Mouse (Mus musculus) heart, embryonic 12.5 days (tissue): ENCODE data around the gene Gm49387. TPM values are rescaled to one million over a fixed set of nuclear protein-coding genes. Genes with fewer than 3 reads are reported as not detected.
A peak's percentile ranks its signal among the peaks of the same experiment; 100 is the strongest.

ENCODE experiments used
- ATAC-seq: fragments of 200-750 bp; cut with Nextera tagmentation; 2 replicates; pipeline ENCODE4 v1.8.0; 2017; ENCODE audit warnings: moderate TSS enrichment, moderate library complexity; ENCODE audit not compliant: insufficient number of reproducible peaks, low FRiP score
- H3K27ac ChIP-seq: fragments of 300-500 bp; sonication (generic); 2 replicates; pipeline ENCODE4 v1.5.1; 2016; ENCODE audit warnings: mild to moderate bottlenecking, moderate library complexity; ENCODE audit not compliant: poor library complexity, severe bottlenecking
- H3K27me3 ChIP-seq: fragments of 300-500 bp; sonication (generic); replicated peaks from 2 replicates; pipeline ENCODE4 v1.6.1; 2016; ENCODE audit warnings: mild to moderate bottlenecking, moderate library complexity
- H3K36me3 ChIP-seq: fragments of 300-500 bp; sonication (generic); 2 replicates; pipeline ENCODE4 v1.6.1; 2016; ENCODE audit warnings: mild to moderate bottlenecking, moderate library complexity
- H3K4me1 ChIP-seq: fragments of 300-500 bp; sonication (generic); replicated peaks from 2 replicates; pipeline ENCODE4 v1.6.1; 2016; ENCODE audit warnings: mild to moderate bottlenecking
- H3K4me2 ChIP-seq: fragments of 300-500 bp; sonication (generic); 2 replicates; pipeline ENCODE4 v1.6.1; 2016; ENCODE audit warnings: mild to moderate bottlenecking, moderate library complexity
- H3K4me3 ChIP-seq: fragments of 300-500 bp; sonication (generic); 2 replicates; pipeline ENCODE4 v1.5.1; 2016; ENCODE audit warnings: mild to moderate bottlenecking
- H3K9ac ChIP-seq: fragments of 300-500 bp; sonication (generic); 2 replicates; pipeline ENCODE4 v1.6.1; 2016; ENCODE audit warnings: mild to moderate bottlenecking, moderate library complexity
- H3K9me3 ChIP-seq: fragments of 300-500 bp; sonication (generic); replicated peaks from 2 replicates; pipeline ENCODE4 v1.6.1; 2016; ENCODE audit warnings: mild to moderate bottlenecking, moderate library complexity
- WGBS: fragments of 180-500 bp; shearing (Covaris S2); methylation state at CpG from one replicate; pipeline ENCODE4 v1.1.7; 2016; 5-methylcytosine and 5-hydroxymethylcytosine counted together
- polyA plus RNA-seq: library from polyadenylated mRNA; unstranded; fragments of >200 nt; fragmentation: Nextera tagmentation; extraction: Ambion mirVana; gene quantifications from 2 replicates; pipeline ENCODE4 v1.2.1, GENCODE M21; 2016

Gene Gm49387
- polyA plus RNA-seq, 1 experiment from 2014 or later: 0.10 TPM

DNA sequence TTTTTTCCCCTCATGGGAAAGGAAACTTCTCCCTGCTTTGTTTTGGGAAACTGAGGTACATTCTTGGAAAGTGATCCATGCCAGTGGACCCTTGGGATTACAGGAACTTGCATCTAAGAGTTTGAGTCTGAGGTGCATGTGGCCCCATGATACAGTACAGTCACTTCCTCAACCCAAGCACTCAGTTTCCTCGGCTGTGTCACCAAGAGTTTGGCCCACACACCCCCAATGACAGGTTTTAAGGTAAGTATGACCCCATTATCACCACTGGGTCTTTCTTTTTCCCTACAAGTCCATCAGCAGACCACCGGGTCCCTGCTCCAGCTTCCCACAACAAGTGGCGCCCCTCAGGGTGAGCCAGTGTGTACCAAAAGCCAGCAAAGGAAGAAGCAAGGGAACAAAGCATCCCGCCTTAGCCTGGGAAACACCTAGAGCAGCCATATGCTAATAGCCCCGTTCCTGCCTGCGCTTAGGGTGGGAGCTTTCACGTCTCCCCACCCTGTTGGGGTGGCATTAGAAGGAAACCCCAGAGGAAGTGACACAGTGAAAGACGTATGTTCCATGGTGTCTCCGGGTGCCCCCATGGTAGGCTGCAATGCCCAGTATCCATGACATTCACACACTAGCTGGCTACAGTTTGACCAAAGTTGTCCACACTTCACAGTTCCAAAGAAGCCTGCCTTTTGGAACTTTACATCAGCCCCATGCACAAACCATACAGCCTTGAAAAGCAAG is 84.0 kb downstream of the Gm49387 start:
- Histone ChIP-seq H3K27me3 (peaks cover 8% of the 10 kb centered on the region; the same call in 1 of the 2 replicates), H3K4me1 (peaks cover 35% of the 10 kb centered on the region), H3K36me3 (no peaks in the 10 kb centered on the region), H3K4me3 (no peak overlapping the region), H3K9ac (no peak overlapping the region), H3K27ac (no peak overlapping the region), H3K9me3 (no peaks in the 10 kb centered on the region), H3K4me2 (no peak overlapping the region)
- no peak for ATAC-seq
- WGBS: 82% methylated on average over 9 of the region's 9 CpGs

DNA sequence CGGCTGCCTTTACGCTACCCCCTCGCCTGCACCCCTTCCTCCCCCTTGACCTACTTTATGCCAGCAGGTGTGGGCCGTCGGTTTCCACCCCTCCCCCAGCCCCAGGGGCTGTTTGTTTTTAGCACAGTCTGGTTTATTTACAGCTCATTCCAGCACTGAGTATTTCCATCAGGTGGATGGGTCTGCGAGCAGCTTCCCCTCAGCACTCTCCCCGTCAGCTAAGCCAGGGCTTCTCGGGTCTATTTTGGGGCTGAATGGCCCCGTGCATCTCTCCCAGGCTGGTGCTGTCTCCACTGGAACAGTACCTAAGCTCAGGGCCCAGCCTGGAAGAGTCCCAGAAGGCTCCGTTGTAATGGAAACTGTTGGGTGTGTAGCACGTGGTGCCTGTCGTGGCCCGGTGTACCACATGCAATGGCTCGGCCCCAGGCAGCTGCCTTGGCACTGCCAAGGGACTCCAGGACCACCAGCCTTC is 84.7 kb downstream of the Gm49387 start:
- no peak overlapping the region for H3K4me3 ChIP-seq
- H3K9ac ChIP-seq: no peak overlapping the region
- H3K27ac ChIP-seq: no peak overlapping the region
- peaks cover 29% of the 10 kb centered on the region for H3K4me1 ChIP-seq
- peaks cover 8% of the 10 kb centered on the region; the same call in 1 of the 2 replicates for H3K27me3 ChIP-seq
- 50% methylated on average over 14 of the region's 14 CpGs for WGBS
- no peak for ATAC-seq
- H3K4me2 ChIP-seq: no peak overlapping the region
- H3K36me3 ChIP-seq: no peaks in the 10 kb centered on the region
- no peaks in the 10 kb centered on the region for H3K9me3 ChIP-seq

DNA sequence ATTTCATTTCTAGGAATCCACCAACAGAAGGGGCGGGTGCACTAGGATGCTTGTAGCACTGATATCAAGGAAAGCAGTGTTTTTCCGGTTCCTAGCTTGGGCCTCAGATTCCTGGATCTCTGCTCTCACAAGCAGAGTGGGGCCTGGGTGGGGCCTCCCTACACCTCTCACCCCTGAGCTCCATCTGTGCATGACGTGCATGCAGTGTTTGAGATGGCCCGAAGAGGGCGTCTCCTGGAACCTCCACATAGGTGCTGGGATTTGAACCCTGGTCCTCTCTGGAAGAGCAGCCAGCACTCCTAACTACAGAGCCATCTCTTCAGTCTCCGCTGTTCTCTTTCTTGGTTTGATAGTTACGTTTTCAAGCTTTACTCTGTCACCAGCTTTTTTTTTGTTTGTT is 85.7 kb downstream of the Gm49387 start:
- Histone ChIP-seq H3K4me2 (no peak overlapping the region), H3K4me1 (peaks cover 19% of the 10 kb centered on the region), H3K9me3 (no peaks in the 10 kb centered on the region), H3K4me3 (no peak overlapping the region), H3K36me3 (no peaks in the 10 kb centered on the region), H3K9ac (no peak overlapping the region), H3K27ac (no peak overlapping the region), H3K27me3 (peaks cover 8% of the 10 kb centered on the region; the same call in 1 of the 2 replicates)
- ATAC-seq: no peak
- 77% methylated on average over 7 of the region's 7 CpGs for WGBS

DNA sequence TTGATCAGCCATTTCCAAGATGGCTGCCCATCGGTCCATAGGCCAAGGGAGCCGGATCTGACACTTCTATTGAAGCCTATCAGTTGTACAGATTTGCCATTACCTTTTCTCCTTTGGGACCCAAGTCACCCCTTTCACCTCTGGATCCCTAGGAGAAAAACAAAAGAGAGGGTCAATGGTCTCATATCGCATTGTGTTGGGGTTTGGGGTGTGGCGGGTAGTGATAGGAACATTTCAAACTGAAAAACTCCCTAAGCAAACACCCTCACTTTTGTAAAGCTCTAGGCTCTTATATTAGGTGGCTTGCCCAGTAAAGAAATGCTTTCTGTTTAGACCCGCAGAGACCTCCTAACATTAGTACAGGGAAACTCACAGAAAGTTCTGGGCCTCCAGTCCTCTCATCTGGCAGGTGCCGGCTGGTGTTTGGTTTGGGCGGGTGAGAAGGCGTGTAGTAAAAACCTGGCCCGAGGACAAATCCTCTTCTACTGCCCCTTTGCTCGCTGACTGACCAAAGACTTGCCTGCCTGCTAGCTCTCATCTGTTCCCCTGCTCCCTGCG is 96.7 kb downstream of the Gm49387 start:
- no peak for ATAC-seq
- WGBS: 78% methylated on average over 11 of the region's 11 CpGs

DNA sequence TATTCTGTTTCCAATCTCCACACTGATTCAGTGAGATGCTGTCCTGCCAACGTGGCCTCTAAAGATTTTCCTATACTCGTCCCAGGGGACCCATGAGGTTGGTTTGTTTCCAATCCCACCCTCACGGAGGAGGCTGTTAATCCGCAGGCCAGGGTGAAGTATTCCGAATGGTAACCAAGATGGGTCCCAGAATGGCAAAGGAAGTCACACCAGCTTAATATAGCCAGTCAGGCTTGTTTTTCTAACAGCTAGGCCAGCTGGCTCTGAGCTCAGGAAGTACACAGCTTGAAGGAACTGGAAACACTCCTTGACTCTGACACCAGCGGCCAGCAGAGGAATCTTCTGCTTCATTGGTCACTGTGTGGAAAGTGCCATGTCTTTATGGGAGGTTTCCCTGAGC is 103.4 kb downstream of the Gm49387 start:
- no peak overlapping the region for H3K4me2 ChIP-seq
- 60% methylated on average over 6 of the region's 6 CpGs for WGBS
- no peak overlapping the region for H3K4me3 ChIP-seq
- H3K9ac ChIP-seq: no peak overlapping the region
- H3K27ac ChIP-seq: no peak overlapping the region
- H3K27me3 ChIP-seq: no peaks in the 10 kb centered on the region
- no peaks in the 10 kb centered on the region for H3K4me1 ChIP-seq
- H3K36me3 ChIP-seq: no peaks in the 10 kb centered on the region
- no peaks in the 10 kb centered on the region for H3K9me3 ChIP-seq
- no peak; the same call in 1 of the 2 replicates for ATAC-seq

More for the DNA sequence above, 96.7 kb downstream of the Gm49387 start:
- Histone ChIP-seq H3K36me3 (peaks cover 6% of the 10 kb centered on the region; the same call in 1 of the 2 replicates), H3K4me3 (no peak overlapping the region), H3K4me1 (peaks cover 10% of the 10 kb centered on the region; the same call in 1 of the 2 replicates), H3K9me3 (peaks cover 6% of the 10 kb centered on the region; the same call in 1 of the 2 replicates), H3K27me3 (peaks cover 17% of the 10 kb centered on the region), H3K27ac (no peak overlapping the region), H3K4me2 (no peak overlapping the region), H3K9ac (no peak overlapping the region)

DNA sequence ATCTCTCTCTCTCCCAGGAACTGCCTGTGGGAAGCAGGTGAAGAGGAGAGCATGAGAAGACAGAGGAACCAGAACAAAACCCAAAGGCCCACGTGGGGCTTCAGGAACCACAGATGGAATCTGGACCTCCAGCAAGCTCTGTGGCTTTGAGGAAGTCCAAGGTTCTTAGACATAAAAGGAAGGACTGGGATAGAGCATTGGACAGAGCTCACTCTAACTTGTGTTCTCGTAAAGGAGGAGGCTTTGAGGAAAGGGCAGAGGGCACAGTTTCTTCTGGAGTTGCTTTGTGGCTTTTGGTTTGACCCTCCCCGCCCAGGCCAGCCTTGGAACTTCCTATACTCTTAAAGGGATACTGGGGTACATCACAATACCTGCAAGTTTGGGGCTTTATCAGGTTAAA is 108.0 kb downstream of the Gm49387 start:
- Histone ChIP-seq H3K4me2 (no peak overlapping the region), H3K27ac (no peak overlapping the region), H3K27me3 (no peaks in the 10 kb centered on the region), H3K9me3 (no peaks in the 10 kb centered on the region), H3K9ac (no peak overlapping the region), H3K4me1 (no peaks in the 10 kb centered on the region), H3K4me3 (no peak overlapping the region), H3K36me3 (no peaks in the 10 kb centered on the region)
- no peak for ATAC-seq
- WGBS: 58% methylated on average over 3 of the region's 3 CpGs

DNA sequence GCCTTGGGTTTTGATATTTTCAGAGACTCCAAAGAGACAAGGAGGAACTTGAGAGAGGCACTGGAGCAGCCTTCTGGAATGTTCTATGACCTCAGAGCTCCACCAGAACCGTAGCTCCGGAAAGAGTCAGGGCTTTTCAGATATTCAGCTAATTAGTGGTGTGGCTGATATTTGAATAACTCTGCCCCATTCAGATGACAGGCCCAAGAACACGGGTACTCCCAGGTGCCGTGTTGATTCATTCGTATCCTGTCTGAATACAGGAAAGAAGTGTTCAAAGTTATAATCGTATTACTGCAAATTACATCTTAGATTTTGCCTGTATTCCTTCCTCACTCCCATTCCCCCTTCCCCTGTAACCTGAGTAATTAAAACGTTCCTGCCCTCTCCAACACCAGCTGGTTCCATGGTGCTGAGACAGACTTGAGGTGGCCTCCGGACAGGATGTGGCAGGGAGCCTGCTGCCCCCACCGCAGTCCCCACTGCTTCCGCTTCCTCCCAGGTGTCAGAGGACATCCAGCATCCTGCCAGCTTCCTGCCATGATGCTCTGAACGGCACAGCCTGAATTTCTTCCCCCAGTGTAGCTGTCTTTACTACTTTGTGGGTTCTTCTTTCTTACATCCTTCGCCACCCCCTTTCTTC is 109.1 kb downstream of the Gm49387 start:
- Histone ChIP-seq H3K27ac (no peak overlapping the region), H3K4me1 (no peaks in the 10 kb centered on the region), H3K9me3 (no peaks in the 10 kb centered on the region), H3K27me3 (no peaks in the 10 kb centered on the region), H3K36me3 (no peaks in the 10 kb centered on the region), H3K9ac (no peak overlapping the region), H3K4me3 (no peak overlapping the region), H3K4me2 (no peak overlapping the region)
- WGBS: 54% methylated on average over 12 of the region's 12 CpGs
- ATAC-seq: peak; percentile 36; the same call in 1 of the 2 replicates

DNA sequence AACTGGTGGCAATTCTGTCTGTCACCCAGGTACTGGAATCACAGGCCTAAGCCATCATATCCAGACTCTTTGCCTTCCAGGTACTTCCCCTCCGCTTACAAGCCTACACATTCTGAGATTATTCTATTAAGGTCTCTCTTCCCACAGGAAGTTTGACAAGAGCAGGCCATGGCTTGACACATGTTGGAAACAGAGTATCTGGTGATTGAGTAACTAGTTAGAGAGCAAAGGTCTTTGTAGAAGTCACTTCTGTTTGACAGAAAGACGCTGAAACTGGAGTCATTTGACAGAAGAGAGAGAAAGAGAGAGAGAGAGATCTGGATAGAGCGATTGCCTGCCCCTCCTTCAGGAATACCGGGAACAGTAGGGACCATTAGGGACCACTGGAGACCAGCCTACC is 109.8 kb downstream of the Gm49387 start:
- WGBS: 85% methylated on average over 4 of the region's 4 CpGs
- Histone ChIP-seq H3K27ac (no peak overlapping the region), H3K4me3 (no peak overlapping the region)

DNA sequence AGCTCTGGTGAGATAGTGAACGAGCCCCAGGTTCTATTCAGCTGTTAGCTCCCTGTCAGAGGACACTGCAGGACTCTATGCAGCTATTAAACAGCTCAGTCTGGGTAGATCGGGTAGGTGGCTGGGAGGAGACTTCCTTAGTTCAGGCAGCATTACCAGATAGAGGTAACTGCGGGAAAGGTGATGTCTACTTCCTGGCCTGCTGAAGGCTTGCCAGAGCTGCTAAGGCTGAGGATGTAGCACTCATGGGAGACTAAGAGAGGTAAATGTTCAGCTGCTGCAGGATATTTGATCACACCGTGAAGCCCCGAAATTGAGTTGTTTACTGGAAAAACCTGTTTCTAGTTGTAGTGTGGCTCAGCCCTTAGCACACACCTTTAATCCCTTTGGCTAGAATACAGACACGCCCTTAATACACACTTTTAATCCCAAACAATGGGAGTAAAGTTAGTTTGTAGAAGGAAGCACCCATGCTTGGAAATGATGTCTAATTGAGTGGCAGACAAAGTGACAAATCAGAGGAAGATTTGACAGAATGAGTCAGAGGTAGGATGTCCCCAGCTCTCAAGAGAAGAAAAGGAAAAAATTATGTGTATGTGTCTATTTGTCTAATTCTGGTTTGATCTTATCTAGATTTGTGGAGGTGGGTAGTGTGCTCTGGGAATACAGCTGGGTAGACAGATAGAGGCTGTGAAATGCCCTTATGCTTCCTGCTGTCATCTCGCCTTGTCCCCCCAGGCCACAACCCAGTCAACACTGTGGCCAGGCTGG is 115.5 kb downstream of the Gm49387 start:
- Histone ChIP-seq H3K27ac (no peak overlapping the region), H3K4me1 (no peaks in the 10 kb centered on the region), H3K36me3 (peaks cover 5% of the 10 kb centered on the region; the same call in 1 of the 2 replicates), H3K4me2 (no peak overlapping the region), H3K27me3 (no peaks in the 10 kb centered on the region), H3K9ac (no peak overlapping the region), H3K9me3 (no peaks in the 10 kb centered on the region), H3K4me3 (no peak overlapping the region)
- no peak for ATAC-seq
- 70% methylated on average over 7 of the region's 7 CpGs for WGBS

More for the DNA sequence above, 109.8 kb downstream of the Gm49387 start:
- Histone ChIP-seq H3K9ac (no peak overlapping the region), H3K4me2 (no peak overlapping the region), H3K4me1 (no peaks in the 10 kb centered on the region), H3K27me3 (no peaks in the 10 kb centered on the region), H3K36me3 (peaks cover under 1% of the 10 kb centered on the region; the same call in 1 of the 2 replicates), H3K9me3 (no peaks in the 10 kb centered on the region)
- no peak for ATAC-seq

DNA sequence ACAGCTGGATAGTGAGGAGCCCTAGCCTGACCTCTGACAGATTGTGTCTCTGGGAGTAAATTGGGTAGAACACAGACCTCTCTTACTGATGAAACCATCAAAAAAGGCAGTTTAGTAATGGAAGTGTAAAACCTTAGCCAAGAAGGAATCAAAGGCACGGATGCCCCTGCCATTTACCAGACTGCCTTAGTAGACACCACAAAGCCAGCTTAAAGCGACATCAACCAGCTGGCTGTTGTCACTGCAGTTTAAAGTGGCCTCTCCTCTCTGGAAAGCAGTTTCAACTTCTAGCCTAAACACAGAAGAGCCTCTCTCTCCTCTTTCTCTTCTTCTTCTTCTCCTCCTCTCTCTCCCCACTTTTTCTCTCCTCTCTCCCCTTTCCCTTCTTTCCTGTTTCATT is 119.4 kb downstream of the Gm49387 start:
- ATAC-seq: no peak
- Histone ChIP-seq H3K27me3 (no peaks in the 10 kb centered on the region), H3K4me1 (peaks cover 3% of the 10 kb centered on the region; the same call in 1 of the 2 replicates), H3K4me3 (no peak overlapping the region), H3K27ac (no peak overlapping the region), H3K9ac (no peak overlapping the region), H3K36me3 (peaks cover 5% of the 10 kb centered on the region; the same call in 1 of the 2 replicates), H3K4me2 (no peak overlapping the region), H3K9me3 (no peaks in the 10 kb centered on the region)
- 65% methylated on average over 2 of the region's 2 CpGs for WGBS
